Mouse (Mus musculus) kidney, postnatal 0 days (tissue): ENCODE results near the gene Lpp. TPM values are rescaled to one million over a fixed set of nuclear protein-coding genes. Genes with fewer than 3 reads are reported as not detected.

ENCODE experiments used
- ATAC-seq: fragments of 200-750 bp; cut with Nextera tagmentation; replicated peaks from 2 replicates; pipeline ENCODE4 v1.8.0; 2017; ENCODE audit warnings: low read depth, moderate number of reproducible peaks, moderate TSS enrichment, moderate library complexity; ENCODE audit not compliant: low FRiP score
- DNase-seq: peaks from one replicate; pipeline ENCODE4 v3.0.0-alpha.2; 2016; ENCODE audit warnings: low spot score
- H3K27ac ChIP-seq: fragments of 300-500 bp; sonication (generic); 2 replicates; pipeline ENCODE4 v1.5.1; 2014; ENCODE audit warnings: mild to moderate bottlenecking
- H3K27me3 ChIP-seq: fragments of 300-500 bp; sonication (generic); 2 replicates; pipeline ENCODE4 v1.6.1; 2014; ENCODE audit warnings: low read length, mixed read lengths; ENCODE audit not compliant: insufficient read depth
- H3K36me3 ChIP-seq: fragments of 300-500 bp; sonication (generic); 2 replicates; pipeline ENCODE4 v1.6.1; 2014; ENCODE audit warnings: low read length, mixed read lengths; ENCODE audit not compliant: insufficient read depth
- H3K4me1 ChIP-seq: fragments of 300-500 bp; sonication (generic); replicated peaks from 2 replicates; pipeline ENCODE4 v1.6.1; 2014; ENCODE audit warnings: antibody characterized with exemption, low read length, mixed read lengths; ENCODE audit not compliant: insufficient read depth
- H3K4me2 ChIP-seq: fragments of 300-500 bp; sonication (generic); 2 replicates; pipeline ENCODE4 v1.6.1; 2014; ENCODE audit warnings: mild to moderate bottlenecking, low read length, moderate library complexity, mixed read lengths
- H3K4me3 ChIP-seq: fragments of 300-500 bp; sonication (generic); replicated peaks from 2 replicates; pipeline ENCODE4 v1.5.1; 2014; ENCODE audit warnings: low read depth, low read length
- H3K9ac ChIP-seq: fragments of 300-500 bp; sonication (generic); 2 replicates; pipeline ENCODE4 v1.6.1; 2014; ENCODE audit warnings: low read depth, low read length
- H3K9me3 ChIP-seq: fragments of 300-500 bp; sonication (generic); replicated peaks from 2 replicates; pipeline ENCODE4 v1.6.1; 2016; ENCODE audit warnings: low read length, inconsistent platforms, mixed read lengths
- CTCF ChIP-seq: IDR thresholded peaks from 2 replicates; pipeline ENCODE4 v1.5.1; 2016; ENCODE audit warnings: antibody characterized with exemption, low read depth, mild to moderate bottlenecking, moderate library complexity
- WGBS: fragments of 180-500 bp; shearing (Covaris S2); extraction: QIAGEN DNeasy Blood & Tissue Kit; methylation state at CpG from one replicate; pipeline ENCODE4 v1.1.7; 2014; 5-methylcytosine and 5-hydroxymethylcytosine counted together
- polyA plus RNA-seq: library from polyadenylated mRNA; unstranded; fragments of >200 nt; fragmentation: Nextera tagmentation; extraction: Ambion mirVana; gene quantifications from 2 replicates; pipeline ENCODE4 v1.2.1, GENCODE M21; 2015

The Lpp gene
- polyA plus RNA-seq, 1 experiment from 2014 or later = 32.9 TPM

- Histone ChIP-seq H3K9ac (no peak overlapping the region), H3K4me1 (0 out of 2 replicates have a peak, but pooled peaks cover 11% of the 10 kb centered on the region), H3K9me3 (no peaks in the 10 kb centered on the region), H3K27ac (no peak overlapping the region), H3K4me3 (no peak overlapping the region), H3K36me3 (no peaks in the 10 kb centered on the region), H3K27me3 (no peaks in the 10 kb centered on the region), H3K4me2 (no peak overlapping the region)
- DNase-seq (no peak), ATAC-seq (no peak)
- TF ChIP-seq CTCF = no peak
- WGBS = 82% methylated on average over 5 of the region's 5 CpGs
Observed at GRCm38 (mm10) chr16:24465633-24466032, 72.3 kb downstream of the Lpp start.

DNA sequence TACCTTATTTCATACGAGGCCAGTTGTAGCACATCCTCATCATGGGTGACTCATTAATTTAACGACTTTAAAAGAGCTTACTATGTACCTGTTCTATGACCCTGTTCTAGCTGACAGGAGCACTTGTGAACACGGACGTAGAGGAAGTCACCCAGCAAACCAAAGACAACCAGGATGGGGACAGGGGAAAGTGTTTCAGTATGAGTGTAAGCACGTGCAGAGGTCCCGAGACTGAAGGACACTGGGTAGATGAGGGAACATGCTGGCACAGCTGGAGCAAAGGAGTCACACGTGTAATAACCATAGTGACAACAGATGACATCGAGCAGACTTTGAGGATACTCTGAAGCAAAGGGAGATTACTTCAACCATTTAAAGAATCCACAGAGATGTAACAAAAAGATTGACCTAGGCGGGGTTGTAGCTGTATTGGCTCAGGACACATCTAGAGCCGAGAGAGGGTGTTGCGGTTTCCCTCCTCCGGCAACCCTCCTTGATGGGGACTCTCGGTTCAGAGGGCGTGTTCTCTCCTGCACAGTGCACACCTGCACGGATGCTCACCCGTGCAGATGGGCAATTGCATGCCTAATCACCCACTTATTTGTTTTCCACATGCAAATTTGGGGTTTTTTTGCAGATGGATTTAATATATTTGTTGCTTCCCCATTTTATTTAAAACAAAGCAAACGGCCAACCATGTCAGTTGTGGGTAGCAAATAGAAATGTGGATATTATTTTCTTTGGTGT, 74.4 kb downstream of the Lpp start:
- Histone ChIP-seq H3K27me3 (no peaks in the 10 kb centered on the region), H3K4me1 (0 out of 2 replicates have a peak, but pooled peaks cover 4% of the 10 kb centered on the region), H3K36me3 (no peaks in the 10 kb centered on the region), H3K9me3 (no peaks in the 10 kb centered on the region), H3K4me2 (no peak overlapping the region), H3K27ac (no peak overlapping the region), H3K9ac (no peak overlapping the region), H3K4me3 (no peak overlapping the region)
- DNase-seq = no peak
- WGBS = 74% methylated on average over 17 of the region's 17 CpGs
- no peak for TF ChIP-seq CTCF
- ATAC-seq = no peak

GRCm38 (mm10) chr16:24469313-24469712, 76.0 kb downstream of the Lpp start:
- no peak overlapping the region for H3K27ac ChIP-seq
- H3K36me3 ChIP-seq = no peaks in the 10 kb centered on the region
- H3K4me2 ChIP-seq = no peak overlapping the region
- 50% methylated on average over 3 of the region's 3 CpGs for WGBS
- no peaks in the 10 kb centered on the region for H3K9me3 ChIP-seq
- H3K4me3 ChIP-seq = no peak overlapping the region
- H3K4me1 ChIP-seq = 0 out of 2 replicates have a peak, but pooled peaks cover 4% of the 10 kb centered on the region
- DNase-seq (no peak), ATAC-seq (no peak)
- no peaks in the 10 kb centered on the region for H3K27me3 ChIP-seq
- TF ChIP-seq CTCF = no peak
- no peak overlapping the region for H3K9ac ChIP-seq

- peaks cover 12% of the 10 kb centered on the region for H3K4me1 ChIP-seq
- 64% methylated on average over 1 of the region's 1 CpGs for WGBS
- no peak for DNase-seq
- ATAC-seq = no peak
- no peak for TF ChIP-seq CTCF
- H3K27me3 ChIP-seq = no peaks in the 10 kb centered on the region
- H3K9me3 ChIP-seq = no peaks in the 10 kb centered on the region
- H3K4me3 ChIP-seq = no peak overlapping the region
- H3K27ac ChIP-seq = no peak overlapping the region
- H3K36me3 ChIP-seq = no peaks in the 10 kb centered on the region
- H3K9ac ChIP-seq = no peak overlapping the region
- no peak overlapping the region for H3K4me2 ChIP-seq
Observed at GRCm38 (mm10) chr16:24470601-24471000, 77.3 kb downstream of the Lpp start.

- no peaks in the 10 kb centered on the region for H3K9me3 ChIP-seq
- 78% methylated on average over 4 of the region's 4 CpGs for WGBS
- DNase-seq = no peak
- H3K4me2 ChIP-seq = no peak overlapping the region
- ATAC-seq = no peak
- no peaks in the 10 kb centered on the region for H3K27me3 ChIP-seq
- peaks cover 16% of the 10 kb centered on the region for H3K4me1 ChIP-seq
- TF ChIP-seq CTCF = no peak
- no peak overlapping the region for H3K4me3 ChIP-seq
- H3K36me3 ChIP-seq = no peaks in the 10 kb centered on the region
- H3K27ac ChIP-seq = no peak overlapping the region
- H3K9ac ChIP-seq = no peak overlapping the region
Observed at GRCm38 (mm10) chr16:24471029-24471428, 77.7 kb downstream of the Lpp start.

DNA sequence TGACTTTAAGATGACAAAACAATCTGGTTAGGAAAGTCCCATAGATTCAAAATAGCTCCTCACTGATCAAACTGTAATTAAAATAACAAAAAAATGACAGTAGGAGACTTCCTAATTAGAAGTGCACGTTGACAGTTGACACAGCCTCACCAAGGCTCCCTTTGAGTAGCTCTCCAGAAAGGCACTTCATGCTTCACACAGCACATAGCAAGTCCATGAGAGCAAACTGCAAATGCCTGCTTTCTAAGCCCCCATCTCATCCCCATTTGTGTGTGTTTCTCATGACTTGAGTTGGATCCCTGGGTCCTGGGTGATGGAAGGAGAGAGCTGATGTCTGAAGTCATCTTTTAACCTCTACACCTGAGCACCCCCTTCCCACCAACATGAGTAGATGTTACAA, 78.5 kb downstream of the Lpp start:
- no peak for TF ChIP-seq CTCF
- H3K4me3 ChIP-seq = no peak overlapping the region
- DNase-seq = no peak
- no peak overlapping the region for H3K4me2 ChIP-seq
- no peak overlapping the region for H3K27ac ChIP-seq
- H3K36me3 ChIP-seq = no peaks in the 10 kb centered on the region
- no peak overlapping the region for H3K9ac ChIP-seq
- 96% methylated on average over 1 of the region's 1 CpGs for WGBS
- H3K9me3 ChIP-seq = no peaks in the 10 kb centered on the region
- H3K27me3 ChIP-seq = no peaks in the 10 kb centered on the region
- peaks cover 24% of the 10 kb centered on the region for H3K4me1 ChIP-seq
- no peak for ATAC-seq

DNA sequence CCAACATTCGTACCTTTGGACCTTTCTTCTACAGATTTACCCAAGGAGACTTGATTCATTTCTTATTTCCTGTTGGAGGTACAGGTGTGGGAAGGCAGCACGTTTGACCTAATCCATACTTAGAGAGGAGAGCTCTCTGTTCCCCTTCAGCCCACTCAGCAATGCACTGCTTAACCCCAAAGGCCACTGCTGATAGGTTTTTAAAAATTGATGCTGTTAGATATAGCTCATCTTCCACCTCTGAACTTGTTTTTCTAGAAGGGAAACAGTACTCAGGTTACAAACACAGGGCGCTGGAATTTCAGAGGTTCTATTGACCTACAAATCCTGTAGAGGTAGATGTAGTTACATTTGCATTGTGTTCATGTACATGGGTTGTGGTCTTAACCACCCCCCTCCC, 80.7 kb downstream of the Lpp start:
- WGBS = 59% methylated on average over 3 of the region's 3 CpGs
- H3K9ac ChIP-seq = no peak overlapping the region
- TF ChIP-seq CTCF = no peak
- H3K27ac ChIP-seq = no peak overlapping the region
- no peaks in the 10 kb centered on the region for H3K27me3 ChIP-seq
- H3K4me3 ChIP-seq = no peak overlapping the region
- H3K4me2 ChIP-seq = no peak overlapping the region
- DNase-seq (no peak), ATAC-seq (no peak)
- no peaks in the 10 kb centered on the region for H3K9me3 ChIP-seq
- no peaks in the 10 kb centered on the region for H3K36me3 ChIP-seq
- peaks cover 31% of the 10 kb centered on the region for H3K4me1 ChIP-seq
